Mouse (Mus musculus): ENCODE measurements around the gene Aldh9a1.

The Aldh9a1 gene

GRCm38 (mm10) chr1:167342831-167343230, 7.0 kb upstream of the Aldh9a1 start:
- in situ Hi-C loops (cut with MboI; ENCODE audit: low pct_unique_long_range_greater_than_20kb in 1 of 2, low sequenced_read_pairs in 2 of 2, unreplicated experiment in 1 of 2) = loop anchor here in 1 of 2 experiments (25.0 kb wide), 1 partner anchor 281 kb away; no protein-coding TSS in a partner anchor

DNA sequence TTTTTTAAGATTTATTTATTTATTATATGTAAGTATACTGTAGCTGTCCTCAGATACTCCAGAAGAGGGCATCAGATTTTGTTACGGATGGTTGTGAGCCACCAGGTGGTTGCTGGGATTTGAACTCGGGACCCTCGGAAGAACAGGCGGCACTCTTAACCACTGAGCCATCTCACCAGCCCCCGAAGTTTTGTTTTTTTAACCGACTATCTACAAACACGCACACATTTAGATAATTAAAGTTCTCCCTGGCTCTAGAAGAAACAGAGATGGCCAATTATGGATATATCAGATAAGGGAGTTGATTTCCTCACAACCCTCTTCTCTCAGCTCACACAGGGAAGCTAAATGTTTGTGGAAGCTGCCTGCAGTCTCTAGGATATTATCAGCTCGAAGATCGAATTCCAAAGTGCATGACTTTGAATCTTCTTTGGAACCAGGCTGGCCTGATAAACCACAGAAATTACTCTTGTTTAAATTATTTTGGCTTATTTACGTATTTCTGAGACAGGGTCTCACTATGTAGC, 3.7 kb upstream of the Aldh9a1 start:
- in situ Hi-C loops (cut with MboI; ENCODE audit: low pct_unique_long_range_greater_than_20kb in 1 of 2, low sequenced_read_pairs in 2 of 2, unreplicated experiment in 1 of 2) = loop anchor here in 1 of 2 experiments (25.0 kb wide), 1 partner anchor 284 kb away; no protein-coding TSS in a partner anchor

DNA sequence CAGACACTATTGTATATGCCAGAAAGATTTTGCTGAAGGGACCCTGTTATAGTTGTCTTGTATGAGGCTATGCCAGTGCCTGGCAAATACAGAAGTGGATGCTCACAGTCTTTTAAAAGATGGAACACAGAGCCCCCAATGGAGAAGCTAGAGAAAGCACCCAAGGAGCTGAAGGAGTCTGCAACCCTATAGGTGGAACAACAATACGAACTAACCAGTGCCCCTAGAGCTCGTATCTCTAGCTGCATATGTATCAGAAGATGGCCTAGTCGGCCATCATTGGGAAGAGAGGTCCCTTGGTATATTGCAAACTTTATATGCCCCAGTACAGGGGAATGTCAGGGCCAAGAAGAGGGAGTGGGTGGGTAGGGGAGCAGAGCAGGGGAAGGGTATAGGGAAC, 585 bp upstream of the Aldh9a1 start:
- in situ Hi-C loops (cut with MboI; ENCODE audit: low pct_unique_long_range_greater_than_20kb in 1 of 2, low sequenced_read_pairs in 2 of 2, unreplicated experiment in 1 of 2) = loop anchor here in 1 of 2 experiments (25.0 kb wide), 1 partner anchor 287 kb away; no protein-coding TSS in a partner anchor

GRCm38 (mm10) chr1:167350597-167351415, 1.0 kb downstream of the Aldh9a1 start:
- in situ Hi-C loops (cut with MboI; ENCODE audit: low pct_unique_long_range_greater_than_20kb in 1 of 2, low sequenced_read_pairs in 2 of 2, unreplicated experiment in 1 of 2) = no loop called here

DNA sequence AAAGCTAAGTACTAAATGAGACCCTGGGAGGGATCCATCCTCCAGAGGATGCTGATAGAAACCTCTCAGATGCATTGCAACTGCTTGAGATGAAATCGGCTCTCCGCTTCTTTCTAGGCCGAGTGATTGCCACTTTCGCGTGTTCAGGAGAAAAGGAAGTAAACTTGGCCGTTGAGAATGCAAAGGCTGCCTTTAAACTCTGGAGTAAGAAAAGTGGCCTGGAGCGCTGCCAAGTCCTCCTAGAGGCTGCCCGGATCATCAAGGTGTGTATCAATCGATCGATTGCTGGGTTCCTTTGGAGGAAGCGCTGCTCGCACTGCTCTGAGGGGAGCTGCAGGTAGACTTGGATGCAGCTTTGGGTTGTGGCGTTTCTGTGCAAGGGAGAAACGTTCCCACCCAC, 2.6 kb downstream of the Aldh9a1 start:
- in situ Hi-C loops (cut with MboI; ENCODE audit: low pct_unique_long_range_greater_than_20kb in 1 of 2, low sequenced_read_pairs in 2 of 2, unreplicated experiment in 1 of 2) = no loop called here

DNA sequence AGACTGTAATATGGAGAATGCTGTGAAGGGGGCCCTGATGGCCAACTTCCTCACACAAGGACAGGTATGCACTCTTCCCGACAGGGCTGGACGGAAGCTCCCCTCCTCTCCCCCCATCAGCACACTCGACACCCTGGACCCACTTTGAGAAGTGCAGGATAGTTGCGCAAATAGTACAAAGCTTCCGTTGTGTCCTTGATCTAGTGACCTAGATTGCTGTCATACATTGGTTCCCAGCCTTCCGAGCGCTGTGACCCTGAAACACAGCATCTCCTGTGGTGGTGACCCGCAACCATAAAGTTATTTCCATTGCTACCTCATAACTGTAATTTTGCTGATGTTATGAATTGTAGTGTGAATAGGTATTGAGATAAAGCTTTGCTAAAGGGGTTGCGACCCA, 7.6 kb downstream of the Aldh9a1 start:
- in situ Hi-C loops (cut with MboI; ENCODE audit: low pct_unique_long_range_greater_than_20kb in 1 of 2, low sequenced_read_pairs in 2 of 2, unreplicated experiment in 1 of 2) = no loop called here

DNA sequence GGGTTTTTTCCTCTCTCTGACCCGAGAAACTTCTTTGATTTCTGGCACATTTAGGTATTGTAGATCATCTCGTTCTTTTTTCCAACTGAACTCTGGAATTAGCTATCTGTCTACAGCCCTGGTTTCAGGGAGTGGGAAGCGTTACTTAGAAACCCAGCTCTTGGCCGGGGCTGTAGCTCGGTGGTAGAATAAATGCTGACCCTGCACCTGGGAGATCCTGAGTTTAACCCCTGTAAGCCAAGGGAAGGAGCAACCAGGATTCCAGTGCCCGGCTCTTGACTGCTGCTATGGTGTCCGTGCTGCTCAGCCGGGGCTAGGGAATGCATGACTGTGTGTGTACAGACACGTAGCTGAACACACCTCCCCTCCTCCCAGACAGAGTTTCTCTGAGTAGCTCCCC, 8.9 kb downstream of the Aldh9a1 start:
- in situ Hi-C loops (cut with MboI; ENCODE audit: low pct_unique_long_range_greater_than_20kb in 1 of 2, low sequenced_read_pairs in 2 of 2, unreplicated experiment in 1 of 2) = no loop called here

DNA sequence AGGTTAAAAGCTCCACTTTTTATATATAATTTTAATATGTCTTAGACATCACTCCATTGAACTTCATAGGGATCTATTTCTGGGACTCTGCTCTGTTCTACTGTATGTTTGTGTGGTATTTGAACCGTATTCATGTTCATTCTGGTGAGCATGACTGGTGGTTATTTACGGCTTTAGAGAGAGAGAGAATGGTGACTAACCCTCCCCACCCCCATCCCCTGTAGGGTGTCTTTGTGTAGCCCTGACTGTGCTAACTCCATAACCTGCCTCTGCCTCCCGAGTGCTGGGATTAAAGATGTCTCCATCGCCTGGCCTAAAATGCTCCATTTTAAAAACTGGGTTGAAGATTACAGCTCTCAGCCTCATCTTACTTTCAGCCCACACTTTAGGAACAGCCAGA, 10.5 kb downstream of the Aldh9a1 start:
- in situ Hi-C loops (cut with MboI; ENCODE audit: low pct_unique_long_range_greater_than_20kb in 1 of 2, low sequenced_read_pairs in 2 of 2, unreplicated experiment in 1 of 2) = no loop called here

DNA sequence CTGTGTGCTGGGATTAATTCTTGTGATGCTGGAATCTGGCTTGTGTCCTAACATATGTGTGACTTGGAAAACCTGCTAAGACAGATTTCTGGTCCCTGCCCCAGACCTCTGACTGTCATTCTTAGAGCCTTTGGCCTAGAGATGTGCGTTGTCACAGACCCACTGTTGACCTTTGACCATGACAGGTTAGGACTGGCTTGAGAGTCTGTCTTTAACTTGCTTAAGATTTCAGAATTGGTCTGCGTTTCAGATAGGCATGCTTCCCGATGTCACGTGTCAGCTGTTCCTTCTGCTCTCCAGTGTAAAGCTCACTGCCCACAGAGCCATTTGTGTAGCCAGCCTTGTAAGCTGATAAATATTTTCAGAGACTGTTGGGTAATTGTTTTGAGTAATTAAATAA, 13.0 kb downstream of the Aldh9a1 start:
- in situ Hi-C loops (cut with MboI; ENCODE audit: low pct_unique_long_range_greater_than_20kb in 1 of 2, low sequenced_read_pairs in 2 of 2, unreplicated experiment in 1 of 2) = no loop called here

DNA sequence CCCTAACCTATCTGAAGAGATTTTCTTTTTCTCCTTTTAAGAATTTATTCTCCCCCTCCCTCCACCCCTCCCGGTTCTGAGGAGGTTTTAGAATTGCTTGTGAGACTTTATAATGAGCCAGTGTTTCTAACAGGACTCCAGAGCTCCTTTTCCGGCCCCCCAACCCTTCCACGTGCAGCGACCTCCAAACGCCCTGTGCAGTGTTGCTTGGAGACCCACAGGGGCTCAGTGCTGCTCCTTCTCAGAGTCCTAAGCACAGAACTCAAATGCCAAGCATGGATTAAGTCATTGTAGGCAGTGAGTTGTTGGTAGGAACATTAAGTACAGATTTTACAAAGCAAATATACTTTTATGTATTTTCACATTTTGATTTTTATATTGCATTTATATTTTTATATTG, 13.5 kb downstream of the Aldh9a1 start:
- in situ Hi-C loops (cut with MboI; ENCODE audit: low pct_unique_long_range_greater_than_20kb in 1 of 2, low sequenced_read_pairs in 2 of 2, unreplicated experiment in 1 of 2) = no loop called here

GRCm38 (mm10) chr1:167365808-167366207, 16.0 kb downstream of the Aldh9a1 start:
- in situ Hi-C loops (cut with MboI; ENCODE audit: low pct_unique_long_range_greater_than_20kb in 1 of 2, low sequenced_read_pairs in 2 of 2, unreplicated experiment in 1 of 2) = no loop called here

DNA sequence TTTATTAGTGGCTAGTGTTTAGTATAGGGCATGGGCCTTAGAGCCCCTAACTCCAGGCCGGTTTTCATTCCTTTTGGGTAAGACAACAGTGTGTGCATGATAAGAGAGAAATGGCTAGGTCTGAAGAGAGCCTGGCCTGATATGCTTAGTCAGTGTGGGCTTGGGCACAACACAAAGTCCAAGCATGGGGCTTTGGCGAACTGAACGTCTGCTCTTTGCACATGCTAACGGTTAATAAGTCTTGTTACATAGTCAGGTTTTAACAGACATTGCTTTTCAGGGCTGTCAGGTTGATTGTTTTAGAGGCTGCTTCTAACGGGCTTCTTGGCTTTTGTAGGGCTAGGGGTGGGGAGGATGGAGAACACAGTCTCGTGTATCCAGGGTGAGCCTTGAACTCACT, 16.8 kb downstream of the Aldh9a1 start:
- in situ Hi-C loops (cut with MboI; ENCODE audit: low pct_unique_long_range_greater_than_20kb in 1 of 2, low sequenced_read_pairs in 2 of 2, unreplicated experiment in 1 of 2) = no loop called here

DNA sequence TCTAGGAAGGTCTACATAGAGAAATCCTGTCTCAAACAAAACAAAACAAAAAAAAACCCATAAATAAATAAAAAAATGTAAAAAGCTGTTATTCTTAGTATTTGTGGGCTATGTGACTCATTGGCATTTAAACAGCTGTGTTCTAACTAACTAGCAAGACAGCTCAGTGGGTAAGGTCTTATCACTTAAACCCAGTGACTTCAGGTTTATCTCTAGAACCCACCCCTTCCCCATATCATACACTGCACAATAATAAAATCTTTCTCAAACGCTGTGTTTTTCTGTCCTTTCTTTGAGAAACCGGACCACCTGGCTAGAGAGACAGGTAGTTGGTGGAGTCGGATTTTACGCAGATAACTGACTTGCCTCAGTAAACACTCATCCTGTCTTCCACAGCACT, 18.2 kb downstream of the Aldh9a1 start:
- in situ Hi-C loops (cut with MboI; ENCODE audit: low pct_unique_long_range_greater_than_20kb in 1 of 2, low sequenced_read_pairs in 2 of 2, unreplicated experiment in 1 of 2) = no loop called here

DNA sequence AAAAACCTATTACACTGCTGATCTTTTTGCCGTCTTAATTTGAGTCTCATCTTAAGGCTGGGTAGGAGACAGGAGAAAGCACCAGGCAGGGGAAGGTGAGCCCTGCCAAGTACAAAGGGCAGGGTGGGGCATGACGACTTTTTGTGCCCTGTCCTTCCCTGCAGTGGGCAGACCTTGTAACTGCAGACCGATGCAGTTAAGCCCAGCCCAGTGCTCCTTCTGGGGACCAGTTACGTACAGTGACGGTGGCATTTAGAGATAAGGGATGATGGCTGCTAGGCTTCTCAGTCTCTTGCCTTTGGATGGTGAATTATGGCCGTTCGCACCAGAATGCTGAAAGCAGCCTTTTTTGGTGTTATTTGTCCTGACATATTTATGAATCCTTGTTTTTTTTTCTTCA, 18.7 kb downstream of the Aldh9a1 start:
- in situ Hi-C loops (cut with MboI; ENCODE audit: low pct_unique_long_range_greater_than_20kb in 1 of 2, low sequenced_read_pairs in 2 of 2, unreplicated experiment in 1 of 2) = no loop called here

DNA sequence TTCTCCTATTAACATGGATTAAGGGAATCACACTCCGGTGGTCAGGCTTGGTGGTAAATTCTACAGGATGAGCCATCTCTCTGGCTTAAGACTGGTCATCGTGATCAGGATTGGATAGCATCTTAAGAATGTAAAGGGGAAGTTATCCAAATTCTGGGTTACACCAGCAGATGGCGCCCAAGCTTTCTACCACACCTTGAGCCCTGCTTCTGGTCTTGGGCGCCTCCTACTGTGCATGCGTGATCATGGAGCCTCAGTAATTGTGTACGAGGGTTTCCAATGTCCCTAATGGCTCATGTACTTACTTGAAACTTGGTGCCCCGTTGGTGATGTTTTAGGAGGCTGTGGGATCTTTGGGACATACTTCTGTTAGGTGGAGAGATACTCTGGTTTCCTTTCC, 20.1 kb downstream of the Aldh9a1 start:
- in situ Hi-C loops (cut with MboI; ENCODE audit: low pct_unique_long_range_greater_than_20kb in 1 of 2, low sequenced_read_pairs in 2 of 2, unreplicated experiment in 1 of 2) = no loop called here

- in situ Hi-C loops (cut with MboI; ENCODE audit: low pct_unique_long_range_greater_than_20kb in 1 of 2, low sequenced_read_pairs in 2 of 2, unreplicated experiment in 1 of 2) = no loop called here
Observed at GRCm38 (mm10) chr1:167372739-167373138, 22.9 kb downstream of the Aldh9a1 start.

GRCm38 (mm10) chr1:167374003-167374784, 24.4 kb downstream of the Aldh9a1 start:
- in situ Hi-C loops (cut with MboI; ENCODE audit: low pct_unique_long_range_greater_than_20kb in 1 of 2, low sequenced_read_pairs in 2 of 2, unreplicated experiment in 1 of 2) = no loop called here

- in situ Hi-C loops (cut with MboI; ENCODE audit: low pct_unique_long_range_greater_than_20kb in 1 of 2, low sequenced_read_pairs in 2 of 2, unreplicated experiment in 1 of 2) = no loop called here
Observed at GRCm38 (mm10) chr1:167374942-167375341, 25.2 kb downstream of the Aldh9a1 start.

- in situ Hi-C loops (cut with MboI; ENCODE audit: low pct_unique_long_range_greater_than_20kb in 1 of 2, low sequenced_read_pairs in 2 of 2, unreplicated experiment in 1 of 2) = no loop called here
Observed at GRCm38 (mm10) chr1:167378019-167378418, 28.2 kb downstream of the Aldh9a1 start.

Data from mouse embryonic stem cell (cell line).